Mouse (Mus musculus): ENCODE results near the gene Ddrgk1.
"Not testable (repeated sequence)": the region's sequence is repeated elsewhere in the genome, so short reads cannot be mapped to it uniquely, and the experiment has no call there.

Gene Ddrgk1

GRCm38 (mm10) chr2:130653303-130653702 lies 11.2 kb downstream of the Ddrgk1 start:
- no peak for DNase-seq (ENCODE audit: low read depth)

DNA sequence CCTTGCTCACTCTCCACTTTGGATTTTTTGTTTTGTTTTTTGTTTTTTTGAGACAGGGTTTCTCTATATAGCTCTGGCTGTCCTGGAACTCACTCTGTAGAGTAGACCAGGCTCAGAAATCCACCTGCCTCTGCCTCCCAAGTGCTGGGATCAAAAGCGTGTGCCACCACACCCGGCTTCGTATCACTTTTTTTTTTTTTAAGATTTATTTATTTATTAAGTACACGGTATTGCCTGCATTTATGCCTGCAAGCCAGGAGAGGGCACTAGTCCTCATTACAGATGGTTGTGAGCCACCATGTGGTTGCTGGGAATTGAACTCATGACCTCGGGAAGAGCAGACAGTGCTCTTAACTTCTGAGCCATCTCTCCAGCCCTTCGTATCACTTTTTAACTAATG lies 15.4 kb downstream of the Ddrgk1 start:
- DNase-seq (ENCODE audit: low read depth): not testable (repeated sequence)

GRCm38 (mm10) chr2:130645198-130645597 lies 19.3 kb downstream of the Ddrgk1 start:
- DNase-seq (ENCODE audit: low read depth): no peak

DNA sequence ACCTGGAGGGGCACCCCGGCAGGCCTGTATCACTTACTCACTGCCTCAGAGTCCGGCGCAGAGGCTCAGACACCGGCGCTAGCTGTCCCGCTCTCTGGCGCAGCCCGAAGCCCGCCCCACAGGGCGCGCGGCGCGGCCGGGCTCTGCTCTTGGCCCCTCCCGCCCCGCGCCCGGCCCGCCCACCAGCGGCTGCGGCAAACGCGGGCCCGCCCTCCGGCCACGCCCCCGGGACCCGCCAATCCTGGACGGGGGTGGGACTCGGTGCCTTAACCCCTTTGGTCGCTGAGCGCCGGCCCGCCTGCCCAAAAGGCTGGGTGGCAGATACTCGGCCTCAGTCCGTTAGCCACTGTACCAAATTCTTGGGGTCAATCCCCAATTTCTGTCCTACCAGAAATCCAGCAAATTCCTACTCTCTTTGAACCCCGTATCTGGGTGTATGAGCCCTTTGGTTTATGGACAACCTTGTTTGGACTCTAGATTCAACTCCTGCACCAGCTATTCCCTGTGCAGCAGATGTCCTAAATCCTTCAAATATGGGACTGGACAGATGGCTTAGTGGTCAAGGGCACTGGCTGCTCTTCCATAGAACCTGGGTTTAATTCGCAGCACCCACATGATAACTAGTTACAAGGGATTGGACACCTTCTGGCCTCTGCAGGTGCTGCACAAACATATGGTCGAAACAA lies 21.6 kb downstream of the Ddrgk1 start, which contains the start of gene Lzts3:
Gene Lzts3, minus strand, starts transcription at position 120 of the 686 bp plus-strand sequence.
- DNase-seq (ENCODE audit: low read depth): peak; percentile 95

- DNase-seq (ENCODE audit: low read depth): peak; percentile 47
Measured at GRCm38 (mm10) chr2:130642197-130642660, 22.2 kb downstream of the Ddrgk1 start.

- DNase-seq (ENCODE audit: low read depth): no peak
Measured at GRCm38 (mm10) chr2:130641351-130642025, 23.0 kb downstream of the Ddrgk1 start.

- no peak for DNase-seq (ENCODE audit: low read depth)
Measured at GRCm38 (mm10) chr2:130639276-130639675, 25.2 kb downstream of the Ddrgk1 start.

DNA sequence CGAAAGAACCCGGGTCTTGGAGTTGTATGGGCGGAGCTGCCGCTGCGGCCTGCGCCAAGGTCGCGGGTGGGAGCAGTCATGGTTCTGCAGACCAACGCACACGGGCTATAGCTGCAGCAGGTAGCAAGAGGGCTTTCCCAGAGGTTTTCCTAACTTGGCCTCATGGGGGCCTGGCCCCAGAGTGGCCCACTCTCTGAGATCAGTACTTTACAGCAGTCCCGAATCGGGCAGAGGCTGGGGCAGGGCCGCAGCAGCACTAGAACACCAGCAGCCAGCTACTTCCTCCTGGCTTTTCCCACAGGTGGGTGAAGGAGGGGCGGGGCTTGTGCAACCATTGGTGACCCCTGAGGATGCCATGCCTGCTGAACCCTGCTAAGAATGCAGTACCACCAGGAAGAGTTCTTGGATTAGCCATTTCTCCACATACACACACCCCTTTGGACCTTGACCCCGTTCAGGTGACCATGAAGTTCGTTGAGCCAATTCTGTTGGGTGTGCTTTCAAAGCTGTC lies 26.3 kb downstream of the Ddrgk1 start:
- DNase-seq (ENCODE audit: low read depth): no peak

GRCm38 (mm10) chr2:130635847-130636246 lies 28.6 kb downstream of the Ddrgk1 start:
- no peak for DNase-seq (ENCODE audit: low read depth)

DNA sequence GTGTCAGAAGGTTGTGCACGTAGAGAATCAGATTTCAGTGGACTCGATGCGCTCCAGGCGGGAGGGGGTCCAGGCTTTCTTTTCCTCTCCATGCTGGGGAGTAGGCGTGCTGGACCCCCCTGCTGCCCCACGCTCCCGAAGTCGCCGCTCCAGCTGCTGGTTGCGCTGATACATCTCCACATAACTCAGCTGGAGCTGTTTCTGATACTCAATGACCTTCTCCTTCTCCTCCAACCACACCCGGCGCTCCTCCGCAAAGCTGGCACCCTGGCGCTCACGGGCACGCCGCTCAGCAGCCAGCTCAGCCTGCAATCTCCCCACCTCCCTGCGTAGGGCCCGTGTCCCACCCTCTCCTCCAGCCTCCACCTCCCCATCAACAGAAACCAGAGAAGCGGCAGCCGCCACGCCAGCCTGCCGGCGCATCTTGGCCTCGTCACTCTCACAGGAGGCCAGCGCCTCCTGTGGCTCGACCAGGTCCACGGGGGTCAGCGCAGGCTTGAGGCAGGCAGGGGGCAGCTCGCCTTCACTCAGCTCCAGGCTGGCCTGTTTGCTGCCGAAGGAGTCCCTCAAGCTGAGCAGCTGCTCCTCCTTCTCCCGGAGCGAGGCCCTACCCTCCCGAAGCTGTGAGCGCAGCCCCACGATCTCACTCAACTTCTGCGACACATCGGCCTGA lies 29.6 kb downstream of the Ddrgk1 start:
- no peak for DNase-seq (ENCODE audit: low read depth)

- no peak for DNase-seq (ENCODE audit: low read depth)
Measured at GRCm38 (mm10) chr2:130634006-130634738, 30.3 kb downstream of the Ddrgk1 start.

- DNase-seq (ENCODE audit: low read depth): no peak
Measured at GRCm38 (mm10) chr2:130632887-130633675, 31.4 kb downstream of the Ddrgk1 start.

DNA sequence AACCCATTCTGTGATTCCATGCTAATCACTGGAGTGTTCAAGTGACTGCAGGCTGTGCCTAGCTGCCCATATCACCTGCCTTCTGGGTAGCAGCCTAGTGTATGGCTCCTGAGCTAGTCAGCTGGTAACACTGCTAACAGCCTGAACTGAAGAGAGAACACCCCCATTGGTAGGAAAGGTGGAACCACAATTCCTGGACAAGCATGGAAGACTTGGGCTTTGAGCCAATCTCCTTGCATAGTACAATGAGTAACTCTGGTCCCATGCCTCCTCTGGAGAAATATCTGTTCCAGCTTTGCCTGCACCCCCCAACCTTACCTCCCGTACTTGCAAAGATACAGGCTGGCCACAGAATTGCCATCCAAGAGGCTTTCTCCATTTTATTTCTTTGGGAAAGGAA lies 32.0 kb downstream of the Ddrgk1 start:
- peak; percentile 69 for DNase-seq (ENCODE audit: low read depth)

DNA sequence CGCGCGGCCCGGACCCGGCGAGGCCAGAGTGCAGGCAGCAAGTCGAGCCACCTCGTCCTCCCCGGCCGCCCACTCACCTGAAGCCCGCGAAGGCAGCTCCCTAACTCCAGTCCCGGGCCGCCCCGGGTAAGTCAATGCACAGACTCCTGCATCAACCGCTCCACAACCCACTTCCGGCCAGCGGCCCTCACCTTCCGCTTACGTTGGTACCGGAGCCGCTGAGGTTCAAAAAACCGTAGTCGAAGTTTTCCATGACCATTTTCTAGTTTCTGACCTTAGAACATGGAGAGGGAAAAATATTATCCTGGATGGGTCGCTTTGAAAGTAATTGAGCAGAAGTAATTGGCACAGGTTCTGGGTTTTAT lies 34.6 kb downstream of the Ddrgk1 start, which contains the start of the genes Fastkd5 and Ubox5:
Gene Fastkd5, minus strand, starts transcription at position 189 of the 365 bp plus-strand sequence.
Gene Ubox5, minus strand, starts transcription at position 200 of the 365 bp plus-strand sequence.
- DNase-seq (ENCODE audit: low read depth): peak; percentile 93

DNA sequence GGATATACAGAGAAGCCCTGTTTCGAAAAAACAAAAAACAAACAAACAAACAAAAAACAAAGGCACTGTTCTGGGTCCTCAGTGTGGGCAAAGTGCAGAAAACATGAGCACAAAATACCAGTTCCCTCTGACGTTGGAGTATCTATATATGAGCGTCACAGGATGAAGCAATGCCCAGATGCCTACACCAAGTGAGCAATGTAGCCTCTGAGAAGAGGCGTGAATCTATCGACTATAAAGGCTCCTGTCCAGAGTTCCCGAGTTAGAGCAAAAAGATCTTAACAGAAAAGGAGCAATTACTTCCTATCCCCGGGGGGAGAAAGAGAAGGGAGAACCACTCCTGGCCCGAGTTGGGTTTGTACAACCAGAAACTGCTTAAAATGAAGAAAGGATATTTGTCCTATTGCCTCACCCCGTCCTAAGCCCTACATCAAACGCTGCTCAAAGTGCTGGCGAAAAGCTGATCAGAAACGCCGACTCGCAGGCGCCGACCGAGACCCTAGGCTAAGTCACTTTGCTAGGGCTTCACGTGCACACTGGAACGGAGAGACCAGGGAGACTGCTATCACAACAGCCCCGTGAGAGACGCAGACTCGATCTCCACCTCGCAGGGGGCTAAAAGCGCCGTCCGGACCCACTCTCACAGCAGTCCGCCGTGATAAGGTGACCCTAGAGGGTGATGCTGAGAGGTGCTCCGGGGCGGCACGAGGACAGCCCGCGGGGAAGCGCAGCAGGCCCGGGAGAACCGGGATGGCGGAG lies 35.2 kb downstream of the Ddrgk1 start:
- peak; percentile 48 for DNase-seq (ENCODE audit: low read depth)

GRCm38 (mm10) chr2:130628424-130628823 lies 36.0 kb downstream of the Ddrgk1 start:
- DNase-seq (ENCODE audit: low read depth): peak; percentile 42

GRCm38 (mm10) chr2:130618972-130619371 lies 45.5 kb downstream of the Ddrgk1 start:
- no peak for DNase-seq (ENCODE audit: low read depth)

DNA sequence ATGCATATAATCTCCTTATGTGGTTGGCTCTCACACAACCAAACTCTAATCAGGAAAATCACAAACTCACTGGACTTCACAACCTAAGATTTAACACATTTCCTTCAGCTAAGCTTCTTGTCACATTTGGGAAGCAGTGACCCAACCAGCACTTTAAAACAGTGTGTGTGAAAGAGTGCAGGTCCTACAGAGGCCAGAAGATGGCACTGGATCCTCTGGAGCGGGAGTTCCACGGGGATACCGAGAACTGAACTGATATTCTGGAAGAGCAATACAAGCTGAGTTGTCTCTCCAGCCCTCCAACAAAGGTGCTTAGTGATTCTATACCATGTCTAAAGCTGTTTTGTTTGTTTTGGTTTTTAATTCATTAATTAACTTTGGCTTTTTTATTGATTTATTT lies 51.4 kb downstream of the Ddrgk1 start:
- DNase-seq (ENCODE audit: low read depth): no peak

Measured in NIH3T3 (cell line).